Mouse (Mus musculus) brain, embryonic 14.5 days (tissue): ENCODE measurements at regions not wholly inside any gene's neighbourhood (a gene's known extent, or its start where the extent isn't known, plus 50 kb on each side); places are given as distances from the start of the nearest gene placed in this dataset.

ENCODE experiments used
- DNase-seq: peaks from one replicate; pipeline ENCODE4 v3.0.0-alpha.2; 2011; ENCODE audit warnings: low read depth
- CTCF ChIP-seq: fragments of 200-500 bp; IDR thresholded peaks from 2 replicates; pipeline ENCODE4 v1.5.1; 2012; ENCODE audit warnings: inconsistent platforms, mild to moderate bottlenecking, moderate library complexity, borderline replicate concordance; ENCODE audit not compliant: insufficient read depth, insufficient read length; ENCODE audit errors: extremely low read depth
- POLR2A ChIP-seq: fragments of 200-500 bp; IDR thresholded peaks from 2 replicates; pipeline ENCODE4 v1.6.1; 2012; ENCODE audit warnings: mild to moderate bottlenecking, inconsistent platforms, borderline replicate concordance; ENCODE audit not compliant: poor library complexity, insufficient read depth, insufficient read length, severe bottlenecking; ENCODE audit errors: extremely low read depth

GRCm38 (mm10) chr1:35942222-35942621, 126.0 kb upstream of the Hs6st1 start:
- TF ChIP-seq POLR2A: no peak
- no peak for TF ChIP-seq CTCF
- peak; percentile 62 for DNase-seq

- no peak for TF ChIP-seq POLR2A
- no peak for TF ChIP-seq CTCF
- DNase-seq: no peak
These were observed 124.4 kb upstream of the Hs6st1 start for GRCm38 (mm10) chr1:35943800-35944199.

DNA sequence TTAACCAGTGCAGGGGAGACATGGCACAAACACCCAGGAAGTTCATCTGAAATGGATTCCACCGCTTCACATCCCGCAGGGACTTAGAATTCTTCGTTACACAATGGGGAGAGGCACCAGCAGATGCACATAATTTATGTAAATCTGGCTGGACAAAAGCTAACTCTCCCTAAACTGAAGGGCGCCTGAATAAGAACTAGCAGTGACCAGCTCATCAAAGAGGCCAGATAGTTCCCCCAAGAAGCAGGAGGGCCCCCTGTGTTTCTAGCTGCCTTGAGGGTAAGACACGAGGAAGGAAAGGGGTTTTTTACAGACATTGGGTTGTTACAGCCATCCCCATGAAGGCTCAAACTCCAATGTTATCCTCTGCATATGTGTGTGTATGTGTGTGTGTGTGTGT, 123.8 kb upstream of the Hs6st1 start:
- TF ChIP-seq CTCF (no peak), POLR2A (no peak)

DNA sequence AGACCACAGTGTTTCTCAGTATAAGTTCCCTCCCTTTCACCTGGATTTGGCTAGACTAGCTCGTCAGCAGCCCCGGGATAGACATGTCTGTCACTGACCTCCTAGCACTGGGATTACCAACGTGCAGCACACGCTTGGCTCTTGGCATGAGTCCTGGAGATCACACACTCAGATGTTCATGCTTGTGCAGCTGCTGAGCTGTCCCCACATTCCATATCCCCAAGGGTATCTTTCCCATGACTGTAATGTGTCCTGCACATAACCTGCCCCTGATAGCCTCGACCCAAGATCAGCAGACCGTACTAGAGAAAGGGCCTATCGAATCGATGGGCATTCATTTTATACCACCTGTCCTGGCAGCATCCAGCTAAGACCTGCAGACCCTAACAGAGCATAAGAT, 123.4 kb upstream of the Hs6st1 start:
- no peak for TF ChIP-seq POLR2A
- TF ChIP-seq CTCF: no peak
- DNase-seq: no peak

More for the DNA sequence above, 123.8 kb upstream of the Hs6st1 start:
- peak; percentile 65 for DNase-seq

DNA sequence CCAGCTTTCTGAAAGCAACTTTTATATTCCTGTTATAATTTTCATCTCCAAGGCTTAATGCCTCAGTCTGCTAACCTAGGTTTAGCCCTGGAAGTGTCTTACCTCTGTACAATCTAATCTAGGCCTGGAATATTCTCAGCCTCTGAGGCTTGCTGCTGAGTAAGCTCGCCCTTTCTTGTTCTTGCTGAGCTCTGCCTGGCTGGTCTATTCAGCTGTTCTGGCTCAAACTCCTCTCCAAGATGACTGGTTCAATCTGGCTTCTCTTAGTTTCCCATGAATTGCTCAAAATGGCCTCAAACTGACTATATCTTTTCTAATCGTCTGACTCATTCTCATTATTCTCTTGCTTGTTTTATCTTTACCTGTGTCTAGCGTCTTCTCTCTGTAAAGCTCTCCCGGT, 122.6 kb upstream of the Hs6st1 start:
- TF ChIP-seq CTCF: no peak
- TF ChIP-seq POLR2A: no peak
- no peak for DNase-seq

GRCm38 (mm10) chr1:35948104-35948503, 120.1 kb upstream of the Hs6st1 start:
- no peak for TF ChIP-seq POLR2A
- no peak for TF ChIP-seq CTCF
- DNase-seq: no peak

DNA sequence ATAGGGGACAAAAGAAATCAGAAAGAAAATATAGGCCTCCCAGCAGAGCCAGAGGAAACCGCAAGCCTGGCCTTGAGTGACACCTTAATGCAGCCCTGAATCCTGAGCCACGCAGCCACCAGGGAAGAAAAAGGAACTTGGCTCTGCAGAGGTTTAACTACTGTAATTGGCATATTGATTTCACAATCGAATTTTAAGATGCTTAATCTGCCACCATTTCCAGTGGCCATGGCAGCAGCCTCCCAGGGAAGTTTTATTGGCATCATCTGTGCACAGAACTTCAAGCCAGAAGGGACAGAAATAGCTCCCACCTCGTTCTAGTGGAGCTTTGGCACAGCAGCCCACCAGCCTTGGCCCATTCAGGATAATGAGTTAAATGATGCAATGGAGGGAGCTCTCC, 117.1 kb upstream of the Hs6st1 start:
- TF ChIP-seq POLR2A (no peak), CTCF (no peak)
- DNase-seq: peak; percentile 60

DNA sequence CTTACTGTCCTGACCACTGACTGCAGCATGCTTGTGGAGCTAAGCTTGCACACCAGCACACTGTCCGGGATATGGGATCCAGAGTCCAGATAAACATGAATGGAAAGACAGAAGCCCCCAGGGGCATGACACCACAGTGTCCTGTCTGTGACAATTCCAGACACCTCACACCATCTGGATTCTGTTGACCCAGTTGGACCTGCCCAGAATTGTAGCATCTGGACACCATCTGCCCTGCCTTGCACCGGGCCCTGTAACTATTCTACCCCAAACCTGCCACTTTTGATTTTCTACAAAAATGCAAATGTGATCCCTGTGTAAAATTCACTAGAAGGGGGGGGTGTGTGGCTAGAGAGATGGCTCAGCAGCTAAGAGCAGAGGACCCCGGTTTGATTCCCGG, 114.5 kb upstream of the Hs6st1 start:
- TF ChIP-seq CTCF (no peak), POLR2A (no peak)
- no peak for DNase-seq

DNA sequence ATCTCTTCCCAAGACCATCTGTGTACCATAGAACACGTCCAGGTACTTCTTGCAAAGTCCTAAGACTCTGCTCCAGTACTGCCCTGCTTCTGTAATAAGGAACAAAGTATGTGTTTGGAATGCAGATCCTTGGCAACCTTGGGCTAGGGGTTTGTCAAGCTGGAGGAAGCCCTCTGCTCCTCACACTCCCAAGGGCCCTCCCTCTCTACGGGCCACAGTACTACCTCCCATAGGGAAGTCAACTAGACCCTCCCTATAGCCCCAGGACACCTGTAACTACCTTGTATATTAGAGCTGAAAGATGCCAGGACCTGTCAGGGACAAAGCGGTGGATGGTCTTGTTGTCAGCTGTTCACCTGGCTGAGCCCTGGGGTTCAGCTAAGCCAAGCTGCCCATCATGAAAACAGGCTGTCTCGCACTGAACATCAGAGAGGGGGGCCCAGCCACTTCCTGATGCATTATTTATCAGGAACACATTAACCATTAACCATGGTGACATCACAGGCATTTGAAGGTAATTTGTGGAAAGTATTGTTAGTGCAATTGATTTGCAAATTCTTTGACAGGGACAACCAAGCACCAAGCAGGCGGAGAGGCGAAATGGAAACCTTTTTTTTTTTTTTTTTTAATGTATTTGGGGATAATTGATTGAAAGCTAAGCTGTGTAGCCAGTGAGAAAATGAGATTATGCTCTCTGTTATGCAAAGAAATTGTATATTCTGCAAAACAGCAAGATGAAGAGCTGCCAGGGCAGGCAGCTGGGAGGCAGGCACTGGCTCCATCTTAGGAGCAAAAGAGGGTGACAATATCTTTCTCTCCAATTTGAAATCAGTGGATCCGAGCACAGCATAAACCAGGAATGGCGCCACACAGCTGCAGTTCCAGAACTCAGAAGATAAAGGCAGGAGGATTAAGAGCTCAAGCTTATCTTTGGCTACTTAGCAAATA, 110.5 kb upstream of the Hs6st1 start:
- no peak for TF ChIP-seq CTCF
- no peak for TF ChIP-seq POLR2A
- DNase-seq: peak; percentile 78

- no peak for TF ChIP-seq CTCF
- TF ChIP-seq POLR2A: no peak
- DNase-seq: no peak
These were observed 108.5 kb upstream of the Hs6st1 start for GRCm38 (mm10) chr1:35959729-35960128.

- no peak for TF ChIP-seq POLR2A
- no peak for TF ChIP-seq CTCF
- no peak for DNase-seq
These were observed 107.4 kb upstream of the Hs6st1 start for GRCm38 (mm10) chr1:35960844-35961243.

GRCm38 (mm10) chr1:35961923-35962322, 106.3 kb upstream of the Hs6st1 start:
- no peak for TF ChIP-seq POLR2A
- no peak for TF ChIP-seq CTCF
- no peak for DNase-seq
